8 mouse cellular contexts compared by ENCODE assay signal in genomic region chr8:3392771-3393710, GRCm38 (mm10). TPM values are rescaled to one million over a fixed set of nuclear protein-coding genes. Genes with fewer than 3 reads are reported as not detected.
A peak's percentile ranks its signal among the peaks of the same experiment; 100 is the strongest.
DNase-seq lines count a peak whose midpoint lies in the region; ATAC-seq and TF ChIP-seq lines count a peak whose summit lies in the region.

Arhgef18 (plus strand) TSS chr8:3393006.

- no peaks in the 10 kb centered on the region for H3K36me3 ChIP-seq in forebrain, embryonic 14.5 days (ENCODE audit: control insufficient read depth, insufficient read depth, low read length)
- peaks cover 5% of the 10 kb centered on the region; the same call in 1 of the 2 replicates for H3K36me3 ChIP-seq in heart, postnatal 0 days (replicated peaks; ENCODE audit: control insufficient read depth, insufficient read depth, low read length)
- H3K36me3 ChIP-seq in liver, embryonic 12.5 days = peaks cover 14% of the 10 kb centered on the region
- peaks cover 21% of the 10 kb centered on the region for H3K36me3 ChIP-seq in splenic B cell, adult 2 months (ENCODE audit: control insufficient read depth, insufficient read depth, low read length, poor library complexity, severe bottlenecking)

- ATAC-seq in forebrain, embryonic 14.5 days = peak; percentile 99
- peak; percentile 97 for ATAC-seq in heart, postnatal 0 days (ENCODE audit: insufficient read depth, low read depth)
- ATAC-seq in liver, embryonic 12.5 days = peak; percentile 99

- H3K4me2 ChIP-seq in forebrain, embryonic 14.5 days (ENCODE audit: low read length) = peak within 1 kb of the TSS; percentile 86
- peak within 1 kb of the TSS; percentile 89 for H3K4me2 ChIP-seq in heart, postnatal 0 days (ENCODE audit: low read depth, low read length)
- peak within 1 kb of the TSS; percentile 91 for H3K4me2 ChIP-seq in liver, embryonic 12.5 days

- no peaks in the 10 kb centered on the region for H3K27me3 ChIP-seq in forebrain, embryonic 14.5 days (replicated peaks; ENCODE audit: control insufficient read depth, insufficient read depth, low read length)
- H3K27me3 ChIP-seq in heart, postnatal 0 days (ENCODE audit: control insufficient read depth, insufficient read depth, low read length) = no peaks in the 10 kb centered on the region
- no peaks in the 10 kb centered on the region for H3K27me3 ChIP-seq in liver, embryonic 12.5 days (replicated peaks)
- H3K27me3 ChIP-seq in splenic B cell, adult 2 months (ENCODE audit: control insufficient read depth, insufficient read depth, low read length, poor library complexity, severe bottlenecking) = no peaks in the 10 kb centered on the region

- no peaks in the 10 kb centered on the region for H3K9me3 ChIP-seq in forebrain, embryonic 14.5 days (replicated peaks; ENCODE audit: control insufficient read depth, low read length)
- no peaks in the 10 kb centered on the region for H3K9me3 ChIP-seq in heart, postnatal 0 days (replicated peaks; ENCODE audit: control insufficient read depth, low read length)
- no peaks in the 10 kb centered on the region for H3K9me3 ChIP-seq in liver, embryonic 12.5 days (replicated peaks)

- no peak within 1 kb of the TSS for H3K27ac ChIP-seq in forebrain, embryonic 14.5 days (ENCODE audit: low read depth, low read length)
- H3K27ac ChIP-seq in heart, postnatal 0 days (ENCODE audit: low read depth) = peak within 1 kb of the TSS; percentile 57
- peak within 1 kb of the TSS; percentile 69 for H3K27ac ChIP-seq in liver, embryonic 12.5 days

- H3K9ac ChIP-seq in forebrain, embryonic 14.5 days (ENCODE audit: low read length) = peak within 1 kb of the TSS; percentile 89
- peak within 1 kb of the TSS; percentile 84 for H3K9ac ChIP-seq in heart, postnatal 0 days (replicated peaks; ENCODE audit: low read depth, low read length)
- H3K9ac ChIP-seq in liver, embryonic 12.5 days = peak within 1 kb of the TSS; percentile 86

- WGBS in forebrain, embryonic 14.5 days = under 1% methylated on average over 48 of the region's 48 CpGs
- 2% methylated on average over 48 of the region's 48 CpGs for WGBS in heart, postnatal 0 days
- WGBS in liver, embryonic 12.5 days (ENCODE audit: insufficient replicate concordance) = 1% methylated on average over 48 of the region's 48 CpGs

- H3K4me3 ChIP-seq in forebrain, embryonic 14.5 days (ENCODE audit: low read depth, low read length) = peak within 1 kb of the TSS; percentile 84
- H3K4me3 ChIP-seq in heart, postnatal 0 days (ENCODE audit: low read depth, low read length) = peak within 1 kb of the TSS; percentile 96
- H3K4me3 ChIP-seq in liver, embryonic 12.5 days = peak within 1 kb of the TSS; percentile 80

- peak; percentile 90 for DNase-seq in ES-CJ7 (ENCODE audit: low read depth, low spot score)
- DNase-seq in cerebellum, adult 11-12 months = peak; percentile 84
- peak; percentile 92 for DNase-seq in forebrain, embryonic 14.5 days (ENCODE audit: low spot score)
- DNase-seq in heart, postnatal 0 days (ENCODE audit: low spot score) = peak; percentile 66
- peak; percentile 93 to 97 for DNase-seq in kidney, postnatal 25 days
- peak; percentile 31 for DNase-seq in naive thymus-derived CD4-positive, alpha-beta T cell, adult 2 months (ENCODE audit: low read depth)
- peak; percentile 22 for DNase-seq in splenic B cell, adult 2 months (ENCODE audit: low read depth, low spot score)

- no peak for TF ChIP-seq CTCF in heart, postnatal 0 days (IDR thresholded peaks at IDR 0.05; ENCODE audit: low read depth)

- no peak for TF ChIP-seq EP300 in heart, postnatal 0 days (IDR thresholded peaks at IDR 0.05; ENCODE audit: low read depth)

- H3K4me1 ChIP-seq in forebrain, embryonic 14.5 days (ENCODE audit: control insufficient read depth, insufficient read depth, low read length) = peaks cover 13% of the 10 kb centered on the region
- peaks cover 14% of the 10 kb centered on the region for H3K4me1 ChIP-seq in heart, postnatal 0 days (ENCODE audit: control insufficient read depth, insufficient read depth)
- H3K4me1 ChIP-seq in liver, embryonic 12.5 days = peaks cover 46% of the 10 kb centered on the region

RNA-seq across cellular contexts. Expression of gene Arhgef18, which starts in this region (rescaled TPM):
- 8.6 and 11.5 TPM in 2 replicates for polyA plus RNA-seq in forebrain, embryonic 14.5 days (2014; fragmentation: Nextera tagmentation; extraction: Ambion mirVana)
- total RNA-seq in heart, postnatal 0 days (2014; rRNA removed; ENCODE audit: low replicate concordance) = 12.6 and 28.8 TPM in 2 replicates
- polyA plus RNA-seq in heart, postnatal 0 days (2015; fragmentation: Nextera tagmentation; extraction: Ambion mirVana) = 2.8 and 3.4 TPM in 2 replicates
- 4.1 and 4.4 TPM in 2 replicates for polyA plus RNA-seq in liver, embryonic 12.5 days (2016; fragmentation: Nextera tagmentation; extraction: Ambion mirVana)

Comparison
In these comparisons a context has a peak if more than half of its experiments do, and no peak if none do; other contexts are left out.
1. DNase-seq: peak in every context shown above with its lines; median percentile 95 in kidney, postnatal 25 days; 92 in forebrain, embryonic 14.5 days; 90 in ES-CJ7; 84 in cerebellum, adult 11-12 months; 66 in heart, postnatal 0 days; 31 in naive thymus-derived CD4-positive, alpha-beta T cell, adult 2 months; 22 in splenic B cell, adult 2 months.